Mouse (Mus musculus) erythroblast, embryonic 14.5 days (primary cell): ENCODE measurements around the gene Eif2ak4.

Experiments
- GATA1 ChIP-seq: IDR thresholded peaks from 2 replicates; pipeline ENCODE4 v1.6.1; 2012; ENCODE audit warnings: low read length, inconsistent platforms, mixed read lengths
- TAL1 ChIP-seq: IDR thresholded peaks from 3 replicates; pipeline ENCODE4 v1.6.1; 2012; ENCODE audit warnings: low read length, inconsistent platforms, mixed read lengths

DNA sequence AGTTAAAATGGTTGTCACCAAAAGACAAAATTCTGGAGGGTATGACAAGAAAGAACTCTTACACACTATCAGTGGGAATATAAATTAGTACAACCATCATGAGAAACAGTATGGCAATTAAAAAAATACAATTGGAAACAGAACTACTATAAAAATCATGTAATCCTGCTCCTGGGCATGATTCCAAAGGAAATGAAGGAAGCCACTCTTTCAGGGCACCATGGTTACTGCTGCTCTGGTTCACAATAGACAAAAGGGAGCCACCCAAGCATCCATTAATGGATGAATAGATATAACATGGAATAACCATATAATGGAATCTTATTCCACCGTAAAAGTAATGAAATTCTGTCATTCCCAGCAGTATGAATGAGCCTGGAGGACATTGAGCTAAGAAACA is 8.7 kb upstream of the Eif2ak4 start:
- TF ChIP-seq TAL1, result no peak
- no peak for TF ChIP-seq GATA1
